Mouse (Mus musculus) heart, postnatal 0 days (tissue): ENCODE measurements around the gene Leng8.

Source experiments
- CTCF ChIP-seq: IDR thresholded peaks from 2 replicates; pipeline ENCODE4 v1.5.1; 2016; ENCODE audit warnings: antibody characterized with exemption, control low read depth, low read depth
- EP300 ChIP-seq: IDR thresholded peaks from 2 replicates; pipeline ENCODE4 v1.6.1; 2016; ENCODE audit warnings: antibody characterized with exemption, low read depth

DNA sequence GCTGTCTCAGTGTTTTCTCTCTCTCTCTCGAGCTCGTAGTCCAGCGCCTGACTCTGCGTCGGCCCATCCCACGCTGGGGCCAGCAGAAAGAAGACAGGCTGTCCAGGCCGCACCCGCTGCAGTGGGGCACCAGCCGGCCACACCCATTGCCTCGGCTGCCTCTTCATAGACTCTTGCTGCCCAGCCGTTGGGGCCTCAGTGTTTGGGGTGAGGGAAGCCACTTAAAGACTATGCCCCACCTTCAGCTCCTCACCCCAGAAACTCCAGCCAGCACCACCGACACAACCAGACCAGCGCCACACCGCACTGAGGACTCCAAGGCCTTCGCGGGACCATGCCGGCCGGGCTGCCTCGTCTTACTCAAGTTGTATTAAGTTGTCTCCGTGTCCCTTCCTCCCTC lies 10.5 kb downstream of the Leng8 start:
- TF ChIP-seq CTCF, result no peak
- no peak for TF ChIP-seq EP300
